Mouse (Mus musculus) right cerebral cortex, adult 18-20 months (tissue): ENCODE measurements around the gene Dnpep.

ENCODE experiments used
- DNase-seq: peaks from one replicate; pipeline ENCODE4 v3.0.0; 2022; ENCODE audit warnings: mixed read lengths

Gene Dnpep

DNA sequence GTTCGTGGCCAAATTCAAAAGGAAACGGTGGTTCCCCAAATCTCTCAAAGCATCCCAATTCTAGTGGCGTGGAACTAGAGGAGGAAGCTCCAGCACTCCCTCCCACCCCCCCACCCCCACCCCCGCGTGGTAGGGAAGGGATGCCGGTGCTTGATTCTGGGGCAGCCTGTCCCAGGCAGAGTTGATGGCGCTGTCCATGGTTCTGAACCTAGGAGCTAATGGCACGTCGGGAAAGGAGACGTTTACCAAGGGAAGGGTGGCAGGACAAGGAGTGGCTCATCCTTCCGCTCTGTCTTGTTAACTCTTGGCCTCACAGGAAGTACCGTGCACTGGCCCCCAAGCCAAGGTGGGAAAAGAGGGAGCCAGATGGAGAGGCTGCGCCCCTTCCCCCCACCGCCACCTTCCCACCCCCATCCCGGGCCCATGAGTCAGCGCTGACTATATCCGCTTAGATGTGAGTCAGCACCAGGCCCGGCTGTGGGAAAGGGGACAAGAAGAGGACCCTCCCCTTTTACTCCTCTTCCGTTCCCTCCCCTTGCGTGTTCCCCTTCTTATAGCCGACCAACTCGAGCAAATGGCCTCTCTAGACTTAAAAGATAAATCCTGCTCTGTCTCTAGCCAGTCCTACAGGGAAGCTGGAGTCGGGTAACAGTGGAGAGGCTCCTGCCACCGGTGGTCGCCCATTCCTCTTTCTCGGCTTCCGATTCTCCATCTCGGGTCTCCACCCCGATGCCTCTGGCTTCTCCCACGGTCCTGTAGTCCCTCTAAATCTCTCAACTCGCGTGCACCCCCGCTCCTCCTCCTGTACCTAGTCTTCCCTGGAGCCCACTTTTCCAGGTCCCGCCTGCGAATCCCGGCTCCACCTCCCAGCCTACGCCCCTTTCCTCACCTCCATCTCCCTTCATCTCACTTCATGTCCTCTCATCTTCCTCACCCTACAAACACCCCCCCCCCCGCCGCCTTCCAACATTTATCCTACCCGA lies 54.5 kb downstream of the Dnpep start:
- peak; percentile 84 for DNase-seq

DNA sequence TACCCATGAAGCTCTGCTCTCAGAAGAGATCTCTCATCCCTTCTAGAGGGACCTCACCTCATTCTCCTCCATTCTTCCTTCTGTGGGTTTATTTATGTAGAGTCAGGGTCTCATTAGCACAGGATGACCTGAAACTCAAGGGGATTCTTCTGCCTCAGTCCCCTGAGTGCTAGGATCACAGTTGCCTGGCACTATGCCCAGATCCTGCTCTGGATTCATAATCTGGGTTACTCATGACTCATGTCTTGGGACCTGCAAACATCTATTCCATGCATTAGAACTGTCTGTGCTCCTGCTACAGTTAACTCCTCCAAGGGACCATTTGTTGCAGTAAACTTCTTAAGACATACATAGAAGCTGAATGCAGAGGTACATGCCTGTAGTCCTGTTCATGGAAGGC lies 56.5 kb downstream of the Dnpep start:
- no peak for DNase-seq
